In genomic region chr9:36971066-36971465, GRCm38 (mm10) we compare ENCODE assay signal across 9 mouse cellular contexts.
DNase-seq lines count a peak whose midpoint lies in the region; ATAC-seq lines count a peak whose summit lies in the region.
"Had no signal": no experiment of that assay in that cellular context is flagged by ENCODE, and none has a peak within 500 bp of the region (broad histone marks: within the 10 kb centered on the region; RNA-seq: fewer than 3 reads in every experiment).

No protein-coding gene starts in this region.

- peak; percentile 51 for DNase-seq in embryo, embryonic 10 days (ENCODE audit: low spot score)
- DNase-seq in embryo, embryonic 9.5 days (ENCODE audit: extremely low spot score): no peak
- no peak for DNase-seq in kidney, adult 8-10 months
- DNase-seq in midbrain, embryonic 10.5 days (ENCODE audit: low spot score): no peak
- peak; percentile 25 for DNase-seq in lung, postnatal 36 days
- no peak for DNase-seq in adrenal gland, postnatal 36 days

- no peaks in the 10 kb centered on the region for H3K27me3 ChIP-seq in kidney, embryonic 14.5 days (ENCODE audit: control insufficient read depth, insufficient read depth, low read length)
- H3K27me3 ChIP-seq in midbrain, embryonic 10.5 days (ENCODE audit: low read depth, poor library complexity, severe bottlenecking): no peaks in the 10 kb centered on the region
- H3K27me3 ChIP-seq in midbrain, embryonic 16.5 days (ENCODE audit: control insufficient read depth, insufficient read depth, low read depth, low read length): no peaks in the 10 kb centered on the region

- no peak overlapping the region for H3K9ac ChIP-seq in kidney, embryonic 14.5 days (ENCODE audit: low read depth, low read length)
- H3K9ac ChIP-seq in midbrain, embryonic 16.5 days (ENCODE audit: low read depth, low read length): no peak overlapping the region
- H3K9ac ChIP-seq: limb, embryonic 12.5 days had no signal

- H3K27ac ChIP-seq in kidney, embryonic 14.5 days (ENCODE audit: low read depth, low read length): peak overlapping the region; percentile 47; the same call in 1 of the 2 replicates
- H3K27ac ChIP-seq in midbrain, embryonic 10.5 days (replicated peaks): 0 out of 2 replicates have a peak overlapping the region, but pooled peaks have one; percentile 1
- no peak overlapping the region for H3K27ac ChIP-seq in midbrain, embryonic 16.5 days (ENCODE audit: low read length)
- H3K27ac ChIP-seq: limb, embryonic 12.5 days had no signal

- no peak overlapping the region for H3K4me3 ChIP-seq in kidney, embryonic 14.5 days (ENCODE audit: low read length)
- no peak overlapping the region for H3K4me3 ChIP-seq in midbrain, embryonic 10.5 days
- H3K4me3 ChIP-seq in midbrain, embryonic 16.5 days (ENCODE audit: low read depth, low read length): no peak overlapping the region
- H3K4me3 ChIP-seq: limb, embryonic 12.5 days had no signal

- H3K9me3 ChIP-seq in kidney, embryonic 14.5 days (ENCODE audit: control insufficient read depth, low read length): no peaks in the 10 kb centered on the region
- no peaks in the 10 kb centered on the region for H3K9me3 ChIP-seq in midbrain, embryonic 10.5 days (replicated peaks)
- H3K9me3 ChIP-seq in midbrain, embryonic 16.5 days (replicated peaks; ENCODE audit: control insufficient read depth, low read length, poor library complexity, severe bottlenecking): no peaks in the 10 kb centered on the region
- H3K9me3 ChIP-seq: limb, embryonic 12.5 days had no signal

- 9% methylated on average over 3 of the region's 3 CpGs for WGBS in kidney, embryonic 14.5 days
- WGBS in midbrain, embryonic 10.5 days: 48% methylated on average over 3 of the region's 3 CpGs
- 47% methylated on average over 3 of the region's 3 CpGs for WGBS in midbrain, embryonic 16.5 days

- ATAC-seq in kidney, embryonic 14.5 days (ENCODE audit: low FRiP score, low TSS enrichment): no peak
- no peak for ATAC-seq in midbrain, embryonic 16.5 days

- no peak overlapping the region for H3K4me2 ChIP-seq in kidney, embryonic 14.5 days (replicated peaks; ENCODE audit: low read depth, low read length)
- no peak overlapping the region for H3K4me2 ChIP-seq in midbrain, embryonic 16.5 days (ENCODE audit: low read length)
- H3K4me2 ChIP-seq: limb, embryonic 12.5 days had no signal

- no peaks in the 10 kb centered on the region for H3K36me3 ChIP-seq in kidney, embryonic 14.5 days (ENCODE audit: control insufficient read depth, insufficient read depth, low read length)
- H3K36me3 ChIP-seq in midbrain, embryonic 10.5 days: peaks cover 21% of the 10 kb centered on the region
- no peaks in the 10 kb centered on the region for H3K36me3 ChIP-seq in midbrain, embryonic 16.5 days (ENCODE audit: control insufficient read depth, insufficient read depth, low read length)
- H3K36me3 ChIP-seq: limb, embryonic 12.5 days had no signal

- 0 out of 2 replicates have a peak, but pooled peaks cover 3% of the 10 kb centered on the region for H3K4me1 ChIP-seq in kidney, embryonic 14.5 days (ENCODE audit: control insufficient read depth, insufficient read depth, low read length)
- H3K4me1 ChIP-seq in midbrain, embryonic 10.5 days: peaks cover 95% of the 10 kb centered on the region
- peaks cover 12% of the 10 kb centered on the region for H3K4me1 ChIP-seq in midbrain, embryonic 16.5 days (ENCODE audit: control insufficient read depth, insufficient read depth, low read length)

Comparison
In these comparisons a context has a peak if more than half of its experiments do, and no peak if none do; other contexts are left out.
1. DNase-seq: peak in embryo, embryonic 10 days (single experiment) and lung, postnatal 36 days (single experiment); none in embryo, embryonic 9.5 days (single experiment), kidney, adult 8-10 months (0 of 2), midbrain, embryonic 10.5 days (single experiment) and adrenal gland, postnatal 36 days (0 of 2).